Mouse (Mus musculus): ENCODE measurements around the gene Gjb6.

The Gjb6 gene

DNA sequence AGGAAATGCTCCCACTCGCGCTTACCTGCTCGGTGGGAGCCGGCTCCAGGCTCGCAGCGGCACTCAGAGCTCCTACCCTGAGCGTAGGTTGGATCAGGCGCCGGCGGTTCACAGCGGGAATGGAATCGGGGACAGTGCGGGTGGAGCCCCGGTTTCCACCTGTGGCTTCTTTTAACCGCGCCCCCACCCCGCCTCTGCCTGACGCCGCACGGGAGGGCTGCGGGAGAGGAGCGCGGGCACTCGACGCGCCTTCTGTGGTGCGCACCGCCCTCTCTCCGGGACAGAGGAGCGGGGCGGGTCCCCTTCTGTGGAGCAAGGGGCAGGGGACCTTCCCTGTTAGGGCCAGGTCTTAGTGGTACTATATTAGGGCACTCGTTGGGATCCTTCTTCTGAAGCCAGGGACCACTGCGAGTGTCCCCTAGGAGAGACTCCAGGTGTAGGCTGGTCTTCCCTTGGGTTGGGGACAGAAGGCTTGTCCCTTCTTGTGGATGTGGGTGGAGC, at the start of gene Gjb6:
TSS of gene Gjb6 (minus strand) at position 451 of the 501 bp plus-strand sequence.
- no peak for DNase-seq (ENCODE audit: low read depth)

DNA sequence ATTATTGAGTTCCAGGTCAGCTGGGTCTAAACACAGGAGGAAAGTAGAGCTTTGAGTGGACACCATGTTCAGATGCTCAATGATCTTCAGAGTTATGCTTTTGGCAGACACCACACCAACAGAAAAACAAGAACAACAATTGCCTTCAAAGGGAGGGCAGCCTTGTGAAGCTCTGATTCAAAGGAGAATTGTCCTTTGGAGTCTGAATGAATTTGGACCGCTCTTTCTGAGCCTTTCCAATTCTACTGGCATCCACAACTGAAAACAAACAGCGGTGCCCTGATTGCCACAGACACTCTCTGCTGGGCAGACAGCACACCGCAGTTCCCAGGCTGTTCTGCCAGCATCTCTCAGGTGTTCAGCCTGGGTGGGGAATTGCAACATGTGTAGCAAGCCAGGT, 32.1 kb upstream of the Gjb6 start:
- DNase-seq (ENCODE audit: low read depth), result no peak

DNA sequence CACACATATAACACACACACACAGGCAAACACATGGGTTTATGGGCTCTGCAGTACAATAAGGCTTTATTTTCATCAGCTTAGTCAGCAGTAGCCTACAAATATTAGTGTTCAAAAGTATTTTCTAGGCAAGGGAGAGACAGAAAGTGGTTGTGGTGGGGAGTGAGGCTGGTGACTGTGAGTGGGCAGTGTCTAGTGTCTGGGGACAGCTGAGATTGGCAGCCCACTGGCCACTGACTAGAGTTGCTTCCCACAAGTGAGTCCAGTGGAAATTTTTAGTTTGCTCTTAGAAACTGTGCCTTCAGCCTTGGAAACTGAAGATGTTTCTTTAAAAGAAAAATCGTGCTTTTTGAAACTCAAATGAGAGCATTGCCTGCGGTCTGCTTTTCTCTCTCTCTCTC, 28.4 kb upstream of the Gjb6 start:
- no peak for DNase-seq (ENCODE audit: low read depth)

DNA sequence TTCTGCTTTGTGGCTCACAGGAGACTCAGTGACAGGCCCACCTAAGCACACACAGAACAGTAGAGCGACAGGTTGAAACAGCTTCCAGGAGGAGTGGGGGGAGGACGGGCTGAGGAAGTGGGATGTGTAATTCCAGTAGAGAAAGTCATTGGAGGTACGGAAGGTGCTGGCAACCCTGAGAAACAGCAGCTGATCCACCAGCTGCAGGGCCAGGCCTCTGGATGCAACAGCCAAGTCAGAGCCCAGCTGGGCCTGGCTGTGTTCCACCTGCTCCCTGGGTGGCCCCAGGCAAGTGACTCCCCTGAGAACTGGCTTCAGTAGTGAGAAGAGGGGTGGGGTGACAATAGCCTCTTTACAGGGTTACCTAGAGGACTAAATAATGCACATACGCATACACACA, 27.8 kb upstream of the Gjb6 start:
- no peak for DNase-seq (ENCODE audit: low read depth)

GRCm38 (mm10) chr14:57154916-57155315, 21.5 kb upstream of the Gjb6 start:
- no peak for DNase-seq (ENCODE audit: low read depth)

- no peak for DNase-seq (ENCODE audit: low read depth)
Observed at GRCm38 (mm10) chr14:57145741-57146140, 12.3 kb upstream of the Gjb6 start.

- no peak for DNase-seq (ENCODE audit: low read depth)
Observed at GRCm38 (mm10) chr14:57135265-57135664, 1.9 kb upstream of the Gjb6 start.

- no peak for DNase-seq (ENCODE audit: low read depth)
Observed at GRCm38 (mm10) chr14:57127383-57127782, 6.0 kb downstream of the Gjb6 start.

DNA sequence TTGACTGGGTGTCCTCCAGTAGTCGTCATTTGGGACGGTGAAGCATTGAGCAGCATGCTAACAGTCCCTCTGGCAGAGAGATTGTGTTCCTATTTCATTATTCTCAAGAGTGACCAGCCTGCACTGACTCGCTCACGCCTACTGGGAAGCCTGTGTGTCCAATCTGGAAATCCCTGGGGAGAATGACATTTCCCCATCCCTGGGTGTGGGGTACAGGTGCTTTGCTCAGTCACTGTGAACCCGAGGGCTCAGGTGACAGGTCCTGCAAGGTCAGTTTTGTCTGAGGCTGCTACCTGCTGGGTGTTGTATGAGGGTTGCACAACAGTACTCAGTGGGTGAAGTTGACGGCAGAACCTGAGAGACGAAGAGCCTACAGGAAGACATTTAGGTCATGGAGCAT, 11.1 kb downstream of the Gjb6 start:
- no peak for DNase-seq (ENCODE audit: low read depth)

DNA sequence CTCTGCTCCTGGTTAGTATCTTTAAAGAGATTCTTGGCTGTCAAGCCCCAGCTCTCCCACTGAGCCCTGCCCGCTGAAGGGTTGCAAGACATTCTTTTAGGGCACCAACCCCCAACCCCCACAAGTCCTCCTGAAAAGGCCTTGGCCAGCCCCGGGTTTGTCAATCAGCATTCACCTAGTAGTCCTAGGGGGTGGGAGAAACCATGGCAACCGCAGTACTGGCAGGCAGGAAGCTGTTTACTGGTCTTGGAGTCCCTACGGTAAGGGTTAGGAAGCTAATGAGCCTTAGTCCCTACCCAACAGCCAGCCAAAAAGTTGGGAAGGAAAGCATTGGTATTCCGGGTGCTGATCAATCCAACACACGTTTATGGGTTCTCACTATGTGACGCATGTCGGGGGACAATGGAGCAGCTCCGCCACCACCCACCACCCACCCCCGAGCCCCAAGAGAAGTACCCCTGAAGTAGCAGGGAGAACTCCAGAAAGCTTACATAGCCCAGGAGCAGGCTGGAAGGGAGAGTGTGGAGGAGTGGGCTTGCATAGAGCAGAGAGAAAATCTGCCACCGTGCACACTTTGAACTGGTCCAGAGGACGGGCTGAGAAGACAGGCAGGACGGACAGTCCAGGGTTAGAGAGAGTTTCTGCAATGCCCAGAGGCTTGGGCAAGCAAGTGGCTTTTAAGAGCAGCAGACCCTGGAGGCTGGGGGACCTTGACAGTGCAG, 17.4 kb downstream of the Gjb6 start, which contains the start of gene Gm4491:
TSS of gene Gm4491 (minus strand) at position 61 of the 722 bp plus-strand sequence.
- DNase-seq (ENCODE audit: low read depth), result no peak

- DNase-seq (ENCODE audit: low read depth), result peak; percentile 63
Observed at GRCm38 (mm10) chr14:57109194-57109593, 24.2 kb downstream of the Gjb6 start.

DNA sequence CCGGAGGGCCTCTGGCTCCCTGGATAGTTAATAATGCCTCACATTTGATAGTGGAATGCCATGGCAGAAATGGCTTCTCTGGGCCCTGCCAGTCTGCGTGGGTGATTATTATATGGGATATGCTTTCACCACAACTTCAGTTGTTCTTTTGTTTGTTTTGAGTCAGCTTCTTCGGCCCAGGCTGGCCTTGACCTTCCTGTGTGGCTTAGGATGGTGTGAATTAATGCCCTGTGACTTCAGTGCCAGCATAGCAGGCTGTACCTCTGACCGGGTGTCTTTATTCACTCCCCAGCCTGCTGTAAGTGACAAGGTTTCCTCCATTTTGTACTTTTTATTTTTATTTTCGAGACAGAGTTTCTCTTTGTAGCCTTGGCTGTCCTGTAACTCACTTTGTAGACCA, 25.5 kb downstream of the Gjb6 start:
- DNase-seq (ENCODE audit: low read depth), result no peak

GRCm38 (mm10) chr14:57107091-57107490, 26.3 kb downstream of the Gjb6 start:
- DNase-seq (ENCODE audit: low read depth), result no peak

DNA sequence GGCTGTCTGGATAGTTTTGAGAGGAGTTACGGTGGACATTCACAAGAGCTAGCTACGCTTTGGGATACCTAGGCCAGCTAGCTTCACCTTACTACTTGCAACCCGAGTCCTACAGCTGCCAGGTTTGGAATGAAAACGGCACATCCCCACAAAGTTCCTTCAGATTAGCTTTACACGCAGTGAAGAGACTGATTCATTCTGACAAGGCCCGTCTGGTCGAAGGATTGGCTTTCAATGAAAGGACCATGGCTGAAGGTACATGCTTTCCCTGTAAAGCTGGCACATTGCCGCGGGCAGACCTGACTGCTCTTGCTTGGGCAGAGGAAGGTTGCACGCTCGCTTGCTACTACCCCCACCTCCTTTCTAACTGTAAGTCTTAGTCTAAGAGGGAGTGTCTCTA, 27.7 kb downstream of the Gjb6 start:
- no peak for DNase-seq (ENCODE audit: low read depth)

DNA sequence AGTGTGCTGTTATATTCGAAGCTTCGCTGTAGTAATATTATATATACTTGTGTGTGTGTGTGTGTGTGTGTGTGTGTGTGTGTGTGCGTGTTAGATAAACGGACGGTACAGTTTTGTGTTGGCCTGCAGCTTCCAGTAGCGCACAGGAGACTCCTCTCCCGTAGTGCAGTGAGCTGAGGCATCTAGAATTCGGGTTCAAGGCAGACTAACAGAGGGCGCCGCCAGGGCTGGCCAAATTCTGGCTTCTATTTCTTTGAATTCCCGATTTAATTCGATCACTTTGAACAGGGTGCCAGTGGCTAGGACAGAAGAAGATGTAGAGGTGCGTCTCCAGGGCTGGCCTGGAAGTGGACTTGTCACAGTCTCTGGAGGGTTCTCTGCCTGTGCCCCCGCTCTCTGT, 28.3 kb downstream of the Gjb6 start:
- DNase-seq (ENCODE audit: low read depth), result no peak

DNA sequence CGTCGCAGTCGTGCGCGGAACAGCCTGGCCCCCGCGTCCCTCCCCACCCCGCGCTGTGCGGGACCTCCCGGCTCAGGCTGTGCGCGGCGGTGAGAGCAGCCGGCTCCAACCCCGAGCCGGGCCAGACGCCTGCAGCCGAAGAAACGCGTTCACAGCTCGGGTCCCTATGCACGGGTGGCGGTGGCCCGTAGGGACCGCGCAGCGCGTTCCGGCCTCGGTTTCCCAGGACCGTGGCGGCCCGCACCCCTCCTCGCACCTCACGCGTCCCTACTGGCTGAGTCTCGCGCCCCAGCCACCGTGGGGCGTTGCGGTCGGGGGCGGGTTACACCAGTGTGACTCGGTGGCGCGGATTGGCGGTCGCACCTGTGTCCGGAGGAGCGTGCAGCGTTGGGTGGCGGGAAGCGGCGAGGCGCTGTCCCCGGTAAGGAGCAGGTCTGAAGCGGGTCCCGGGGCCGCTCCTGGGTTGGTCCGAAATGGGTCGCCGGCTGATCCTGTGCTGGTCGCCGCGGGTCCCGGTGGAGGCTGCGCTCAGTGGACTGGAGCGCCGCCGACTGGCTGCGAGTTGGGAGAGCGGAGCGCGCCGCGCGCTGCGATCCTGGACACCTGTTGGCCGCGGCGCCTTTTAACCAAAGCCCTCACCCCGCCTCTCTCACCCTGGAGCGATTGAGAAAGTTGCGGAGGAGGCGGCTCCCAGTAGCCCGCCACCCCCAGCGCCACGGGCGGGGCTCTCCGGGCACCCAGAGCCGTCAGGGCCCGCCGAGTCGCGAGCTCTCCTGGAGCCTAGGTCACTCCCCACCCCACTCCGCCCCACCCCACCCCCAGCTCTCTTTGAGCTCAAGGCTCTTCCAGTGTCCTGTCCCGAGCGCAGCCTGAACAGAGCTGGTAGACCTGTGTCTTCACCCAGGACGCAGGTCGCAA, 29.0 kb downstream of the Gjb6 start, which contains the start of gene Gjb2:
TSS of gene Gjb2 (minus strand) at position 597 of the 918 bp plus-strand sequence.
- no peak for DNase-seq (ENCODE audit: low read depth)

- no peak for DNase-seq (ENCODE audit: low read depth)
Observed at GRCm38 (mm10) chr14:57103711-57104105, 29.7 kb downstream of the Gjb6 start.

GRCm38 (mm10) chr14:57103121-57103520, 30.3 kb downstream of the Gjb6 start:
- no peak for DNase-seq (ENCODE audit: low read depth)

DNA sequence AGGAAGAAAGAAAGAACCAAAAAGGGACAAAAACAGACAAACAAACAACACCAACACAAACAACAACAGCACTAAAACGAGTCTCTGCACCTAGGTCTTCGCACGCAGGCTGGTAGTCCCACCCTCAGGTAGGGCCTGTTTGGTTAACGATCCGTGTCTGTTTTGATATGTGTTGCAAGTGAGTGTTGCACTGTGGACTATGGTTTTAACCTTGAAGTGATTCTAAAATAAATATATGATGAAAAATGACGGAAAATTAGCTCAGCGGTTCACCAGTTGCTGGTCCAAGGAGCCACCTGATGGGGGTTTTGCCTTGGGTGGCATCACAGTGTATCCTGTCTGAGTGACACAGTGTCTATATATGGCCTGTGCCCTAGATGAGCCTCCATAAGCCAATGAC, 31.8 kb downstream of the Gjb6 start:
- DNase-seq (ENCODE audit: low read depth), result no peak

- no peak for DNase-seq (ENCODE audit: low read depth)
Observed at GRCm38 (mm10) chr14:57095855-57096254, 37.6 kb downstream of the Gjb6 start.

DNA sequence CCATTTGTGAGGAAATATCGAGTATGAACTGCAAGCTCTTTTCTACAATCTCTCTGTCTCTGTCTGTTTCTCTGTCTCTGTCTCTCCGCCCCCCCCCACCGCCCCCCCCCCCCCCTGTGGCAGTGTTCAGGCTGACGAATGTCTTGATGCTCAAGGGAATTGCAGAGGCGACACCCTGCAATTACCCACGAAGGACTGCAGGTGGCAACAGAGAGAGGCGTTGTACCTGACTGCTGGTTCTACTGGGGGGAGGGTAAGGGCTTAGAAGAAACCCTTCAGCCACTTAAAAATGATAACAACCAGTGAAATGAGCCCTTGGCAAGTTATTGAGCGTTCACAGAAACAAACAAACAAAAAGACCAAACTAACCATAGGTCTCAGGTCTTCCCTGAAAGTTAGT, 40.4 kb downstream of the Gjb6 start:
- peak; percentile 47 for DNase-seq (ENCODE audit: low read depth)

DNA sequence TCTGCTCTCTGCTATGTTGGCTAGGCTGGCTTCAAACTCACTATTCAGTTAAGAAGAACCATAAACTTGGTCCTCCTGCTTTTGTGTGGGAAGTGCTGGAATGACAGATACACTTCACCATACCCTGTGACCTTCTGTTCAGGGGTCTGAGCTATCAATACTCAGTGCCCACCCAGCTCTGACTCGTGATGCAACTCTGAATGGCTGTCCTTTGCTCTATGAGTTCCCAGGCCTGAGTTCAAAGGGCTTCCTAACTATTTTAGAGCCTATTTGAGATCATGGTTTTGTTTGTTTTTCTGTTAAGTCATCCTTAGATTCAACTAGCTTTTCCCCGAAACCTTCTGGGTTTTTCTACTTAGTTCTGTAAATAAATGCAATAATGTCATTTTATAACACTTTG, 43.4 kb downstream of the Gjb6 start:
- DNase-seq (ENCODE audit: low read depth), result no peak

DNA sequence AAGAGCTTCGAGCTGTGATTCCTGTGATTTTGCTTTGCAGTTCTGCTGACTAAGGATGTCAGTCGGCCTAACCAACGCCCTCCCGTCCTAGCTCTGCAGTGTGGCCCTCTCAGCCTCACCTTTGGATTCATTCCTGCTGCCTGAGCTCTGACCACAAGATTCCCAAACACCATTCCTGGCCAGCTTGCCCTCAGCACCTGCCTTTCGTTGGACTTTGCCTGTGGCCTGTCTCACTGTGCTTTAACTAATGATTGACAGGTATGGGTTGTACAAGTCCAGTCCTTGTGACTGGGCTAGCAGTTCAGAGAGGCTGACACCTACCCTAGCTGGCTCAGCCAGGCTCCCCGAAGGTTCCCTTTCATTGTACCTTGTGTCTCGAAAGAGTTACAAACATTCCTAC, 44.3 kb downstream of the Gjb6 start:
- no peak for DNase-seq (ENCODE audit: low read depth)

All from naive thymus-derived CD4-positive, alpha-beta T cell, adult 2 months (primary cell).